Mouse (Mus musculus) MEL (cell line): ENCODE data around the gene Gm15293.
"Not testable (repeated sequence)": the region's sequence is repeated elsewhere in the genome, so short reads cannot be mapped to it uniquely, and the experiment has no call there.

Experiments used
- CHD2 ChIP-seq: IDR thresholded peaks from 2 replicates; pipeline ENCODE4 v1.6.1; 2011; ENCODE audit warnings: low read length, improper control_type of control experiment
- CTCF ChIP-seq, 3 experiments: IDR thresholded peaks in 2 of 3; conservative IDR thresholded peaks in 1 of 3; 2 replicates each; pipeline ENCODE4 v1.5.1; 2011 to 2012; ENCODE audit warnings: low read length in 3 of 3, low read depth in 2 of 3, mild to moderate bottlenecking in 2 of 3, improper control_type of control experiment in 1 of 3, inconsistent platforms in 1 of 3, mixed read lengths in 1 of 3, moderate library complexity in 1 of 3; ENCODE audit not compliant: control insufficient read depth in 1 of 3, insufficient read depth in 1 of 3, poor library complexity in 1 of 3, severe bottlenecking in 1 of 3
- EP300 ChIP-seq, 2 experiments: IDR thresholded peaks; 2 replicates each; pipeline ENCODE4 v1.6.1; 2011; ENCODE audit warnings: improper control_type of control experiment in 2 of 2, low read length in 2 of 2, low read depth in 1 of 2, mild to moderate bottlenecking in 1 of 2
- ETS1 ChIP-seq: IDR thresholded peaks from 2 replicates; pipeline ENCODE4 v1.6.1; 2012; ENCODE audit warnings: low read depth, mild to moderate bottlenecking, inconsistent platforms, low read length, improper control_type of control experiment, moderate library complexity
- GABPA ChIP-seq: IDR thresholded peaks from 2 replicates; pipeline ENCODE4 v1.6.1; 2012; ENCODE audit warnings: low read depth, mild to moderate bottlenecking, inconsistent platforms, low read length, improper control_type of control experiment, moderate library complexity
- HCFC1 ChIP-seq: IDR thresholded peaks from 2 replicates; pipeline ENCODE4 v1.6.1; 2012; ENCODE audit warnings: low read depth, mild to moderate bottlenecking, inconsistent platforms, low read length, improper control_type of control experiment, moderate library complexity
- JUND ChIP-seq: IDR thresholded peaks from 2 replicates; pipeline ENCODE4 v1.6.1; 2011; ENCODE audit warnings: low read depth, mild to moderate bottlenecking, improper control_type of control experiment, low read length
- KAT2A ChIP-seq: conservative IDR thresholded peaks from 2 replicates; pipeline ENCODE4 v1.6.1; 2012; ENCODE audit warnings: low read depth, low read length, improper control_type of control experiment, inconsistent platforms
- MAX ChIP-seq: IDR thresholded peaks from 2 replicates; pipeline ENCODE4 v1.6.1; 2011; ENCODE audit warnings: low read length, improper control_type of control experiment
- MAZ ChIP-seq: IDR thresholded peaks from 2 replicates; pipeline ENCODE4 v1.6.1; 2012; ENCODE audit warnings: low read depth, mild to moderate bottlenecking, inconsistent platforms, low read length, improper control_type of control experiment
- MEF2A ChIP-seq: IDR thresholded peaks from 2 replicates; pipeline ENCODE4 v1.6.1; 2014; ENCODE audit warnings: low read depth, mild to moderate bottlenecking, inconsistent platforms, low read length, improper control_type of control experiment; ENCODE audit not compliant: poor library complexity, insufficient replicate concordance, severe bottlenecking; ENCODE audit errors: extremely low read depth
- NELFE ChIP-seq: IDR thresholded peaks from 2 replicates; pipeline ENCODE4 v1.6.1; 2011; ENCODE audit warnings: low read depth, low read length, improper control_type of control experiment
- POLR2AphosphoS2 ChIP-seq: IDR thresholded peaks from 2 replicates; pipeline ENCODE4 v1.6.1; 2011; ENCODE audit warnings: low read length, improper control_type of control experiment
- TCF12 ChIP-seq: IDR thresholded peaks from 2 replicates; pipeline ENCODE4 v1.6.1; 2014; ENCODE audit warnings: low read depth, mild to moderate bottlenecking, inconsistent platforms, low read length, improper control_type of control experiment, moderate library complexity

DNA sequence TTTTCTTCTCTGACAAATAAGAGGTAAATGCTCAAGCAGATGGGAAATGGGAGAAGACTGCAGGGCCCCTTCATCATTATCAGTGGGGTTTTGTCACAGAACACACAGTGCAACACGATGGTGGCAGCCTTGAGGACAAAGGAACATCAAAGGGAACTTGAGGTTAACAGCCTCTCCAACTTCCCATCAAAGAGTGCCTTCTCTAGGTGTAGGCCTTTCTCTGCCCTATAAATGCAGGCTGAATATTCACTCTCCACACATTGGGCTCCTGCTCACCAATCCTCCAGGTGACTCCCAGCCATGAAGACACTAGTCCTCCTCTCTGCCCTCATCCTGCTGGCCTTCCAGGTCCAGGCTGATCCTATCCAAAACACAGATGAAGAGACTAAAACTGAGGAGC lies 10.0 kb upstream of the Gm15293 start, which contains the start of gene Defa31:
- TF ChIP-seq CTCF (IDR thresholded peaks at IDR 0.05 in 2 of 3, conservative IDR thresholded peaks at IDR 0.05 in 1 of 3; ENCODE audit: control insufficient read depth in 1 of 3, insufficient read depth in 1 of 3, low read depth in 2 of 3, low read length in 3 of 3, poor library complexity in 1 of 3, severe bottlenecking in 1 of 3); GABPA; MAZ; KAT2A; NELFE; CHD2; JUND; HCFC1; TCF12; MAX; EP300 (IDR thresholded peaks at IDR 0.05; ENCODE audit: low read depth in 1 of 2, low read length in 2 of 2); POLR2AphosphoS2; ETS1; MEF2A: not testable (repeated sequence)
